Mouse (Mus musculus): ENCODE measurements around the gene Zfp653. TPM values are rescaled to one million over a fixed set of nuclear protein-coding genes. Genes with fewer than 3 reads are reported as not detected.
"Not testable (repeated sequence)": the region's sequence is repeated elsewhere in the genome, so short reads cannot be mapped to it uniquely, and the experiment has no call there.

The Zfp653 gene
- total RNA-seq, 2 experiments from 2014 or later = 20.0 to 24.8 TPM

DNA sequence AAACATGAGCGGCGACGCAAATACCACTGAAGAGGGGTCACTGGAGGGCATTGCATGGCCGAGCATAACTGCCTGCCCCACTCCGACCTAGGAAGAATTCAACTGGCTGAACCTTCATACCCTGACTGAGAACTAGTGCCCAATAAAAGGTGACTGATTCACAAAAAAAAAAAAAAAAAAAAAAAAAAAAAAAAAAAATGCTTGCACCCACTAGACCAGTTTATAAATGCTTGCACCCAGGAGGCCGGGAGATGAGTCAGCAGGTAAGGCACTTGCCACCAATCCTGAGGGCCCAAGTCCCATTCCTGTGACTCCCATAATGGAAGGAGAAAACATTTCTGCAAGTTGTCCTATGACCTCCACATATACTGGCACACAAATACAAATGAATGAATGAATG, 21.6 kb upstream of the Zfp653 start:
- no peak for TF ChIP-seq CTCF (IDR thresholded peaks at IDR 0.05)
- no peak overlapping the region for H3K4me3 ChIP-seq
- DNase-seq (ENCODE audit: extremely low spot score in 1 of 2, low spot score in 2 of 2) = no peak
- H3K27ac ChIP-seq = no peak overlapping the region
- intact Hi-C loops (cut with DNase I) = no loop called here

- DNase-seq (ENCODE audit: extremely low spot score in 1 of 2, low spot score in 2 of 2) = no peak
Observed at GRCm38 (mm10) chr9:22089986-22090385, 18.8 kb upstream of the Zfp653 start.

DNA sequence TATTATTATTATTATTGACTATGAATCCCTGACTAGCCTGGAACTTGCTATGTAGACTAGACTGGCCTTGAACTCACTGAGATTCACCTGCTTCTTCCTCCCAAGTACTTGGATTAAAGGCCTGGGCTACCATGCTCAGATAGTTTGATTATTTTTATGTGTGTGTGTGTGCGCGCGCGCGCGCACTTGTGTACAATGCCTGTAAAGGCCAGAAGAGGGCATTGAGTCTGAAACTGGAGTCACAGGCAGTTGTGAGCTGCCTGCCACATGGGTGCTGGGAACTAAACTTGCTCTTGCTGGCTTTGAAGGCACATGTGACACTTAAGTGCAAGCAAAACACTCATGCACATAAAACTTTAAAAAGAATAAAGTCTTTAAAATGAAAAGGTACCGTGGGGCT, 18.1 kb upstream of the Zfp653 start:
- Histone ChIP-seq H3K27ac (no peak overlapping the region), H3K4me3 (no peak overlapping the region)
- DNase-seq (ENCODE audit: extremely low spot score in 1 of 2, low spot score in 2 of 2) = no peak
- intact Hi-C loops (cut with DNase I) = no loop called here
- TF ChIP-seq CTCF (IDR thresholded peaks at IDR 0.05) = no peak

More at GRCm38 (mm10) chr9:22089986-22090385, 18.8 kb upstream of the Zfp653 start:
- intact Hi-C loops (cut with DNase I) = no loop called here
- TF ChIP-seq CTCF (IDR thresholded peaks at IDR 0.05) = no peak
- H3K4me3 ChIP-seq = no peak overlapping the region
- no peak overlapping the region for H3K27ac ChIP-seq

DNA sequence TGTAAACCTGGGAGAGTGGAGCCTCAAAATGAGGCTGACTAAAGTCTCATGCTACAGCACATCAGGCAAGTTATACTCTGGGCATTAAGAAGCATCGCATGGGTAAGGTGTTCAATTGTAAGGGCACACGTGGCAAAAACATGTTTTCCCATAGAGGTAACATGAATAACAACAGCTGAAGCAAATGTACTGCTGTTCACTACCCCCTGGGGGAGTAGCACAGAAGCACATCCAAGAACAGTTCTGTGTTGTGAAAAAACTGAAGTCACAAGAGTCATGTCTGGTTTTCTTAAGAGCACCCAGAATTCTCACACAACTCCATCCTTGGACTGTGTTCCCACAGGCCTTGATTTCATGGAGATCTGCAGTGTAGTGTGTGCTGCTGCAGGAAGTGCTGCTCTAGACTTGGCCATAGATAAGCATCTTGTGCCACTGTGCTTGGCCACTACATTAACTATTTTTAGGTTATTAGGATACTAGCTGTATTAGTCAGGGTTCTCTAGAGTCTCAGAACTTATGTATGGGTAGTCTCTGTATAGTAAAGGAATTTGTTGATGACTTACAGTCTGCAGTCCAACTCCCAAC, 15.9 kb upstream of the Zfp653 start:
- no peak overlapping the region for H3K4me3 ChIP-seq
- no peak for DNase-seq (ENCODE audit: extremely low spot score in 1 of 2, low spot score in 2 of 2)
- no peak overlapping the region for H3K27ac ChIP-seq
- intact Hi-C loops (cut with DNase I) = no loop called here
- TF ChIP-seq CTCF (IDR thresholded peaks at IDR 0.05) = peak; percentile 10

DNA sequence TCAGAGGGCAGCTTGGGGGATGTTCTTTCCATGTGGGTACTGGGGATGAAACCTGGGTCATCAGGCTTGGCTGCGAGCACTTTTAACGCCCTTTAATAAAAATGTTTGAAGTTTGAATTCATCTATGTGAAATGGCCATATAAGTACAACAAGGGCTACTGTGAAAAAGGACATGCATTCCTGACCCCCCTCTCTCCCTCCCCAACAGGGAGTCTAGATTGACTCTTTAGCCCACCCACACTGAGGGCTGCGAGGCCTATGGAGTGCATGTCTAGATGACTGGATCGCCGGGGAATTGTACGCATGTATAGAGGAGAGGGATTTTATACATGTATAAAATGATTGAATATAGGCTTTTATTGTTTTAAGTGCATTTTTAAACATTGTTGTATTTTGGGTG, 14.8 kb upstream of the Zfp653 start:
- no peak for DNase-seq (ENCODE audit: extremely low spot score in 1 of 2, low spot score in 2 of 2)
- Histone ChIP-seq H3K4me3 (peak overlapping the region; percentile 65), H3K27ac (peak overlapping the region; percentile 94)
- intact Hi-C loops (cut with DNase I) = no loop called here
- no peak for TF ChIP-seq CTCF (IDR thresholded peaks at IDR 0.05)

DNA sequence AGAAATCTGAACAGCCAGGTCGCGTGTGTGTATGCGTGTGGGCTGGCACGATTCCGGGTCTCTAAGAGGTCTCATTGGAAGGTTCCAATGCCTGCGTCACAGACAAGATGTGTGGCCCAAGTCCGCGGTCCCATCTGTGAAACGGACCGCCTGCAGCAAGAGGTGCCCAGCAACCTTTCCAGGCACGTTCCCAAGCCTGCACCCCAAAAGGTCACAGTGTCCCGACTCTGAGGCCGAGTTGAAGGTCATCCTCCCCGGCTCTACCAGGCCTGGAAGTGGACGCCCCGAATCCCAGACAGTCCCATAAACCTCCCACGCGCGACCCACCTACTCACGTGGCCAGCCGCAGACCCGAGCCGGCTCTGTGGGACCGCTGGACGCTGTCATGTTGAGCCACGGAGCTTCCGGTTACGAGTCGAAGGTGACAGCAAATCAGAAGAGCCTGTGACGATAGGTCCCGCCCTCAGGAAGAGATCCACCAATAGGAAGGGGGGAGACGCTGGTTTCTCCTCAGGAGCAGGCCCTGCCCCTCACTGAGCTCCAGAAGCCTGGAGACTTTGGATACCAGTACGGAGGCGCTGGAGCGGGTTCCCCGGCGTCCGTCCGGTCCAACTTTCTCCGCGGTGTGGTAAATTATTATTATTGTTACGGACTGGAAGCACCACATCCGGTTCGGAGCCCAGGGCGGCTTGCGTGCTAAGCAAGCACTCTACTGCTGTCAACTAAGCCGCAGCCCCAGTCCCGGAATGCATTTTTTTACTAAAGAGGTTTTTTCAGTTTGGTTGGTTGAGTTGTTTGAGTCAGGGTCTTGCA, 14.1 kb upstream of the Zfp653 start, which contains the start of gene Ecsit:
TSS of gene Ecsit (minus strand) at position 417 of the 813 bp plus-strand sequence.
- no peak for TF ChIP-seq CTCF (IDR thresholded peaks at IDR 0.05)
- DNase-seq (ENCODE audit: extremely low spot score in 1 of 2, low spot score in 2 of 2) = peak; percentile 92 to 96
- intact Hi-C loops (cut with DNase I) = loop anchor here (1.0 kb wide), 1 partner anchor 32 kb away; the partner anchor contains the start of gene Elof1
- H3K4me3 ChIP-seq = peak within 1 kb of the TSS; percentile 65
- peak within 1 kb of the TSS; percentile 94 for H3K27ac ChIP-seq

DNA sequence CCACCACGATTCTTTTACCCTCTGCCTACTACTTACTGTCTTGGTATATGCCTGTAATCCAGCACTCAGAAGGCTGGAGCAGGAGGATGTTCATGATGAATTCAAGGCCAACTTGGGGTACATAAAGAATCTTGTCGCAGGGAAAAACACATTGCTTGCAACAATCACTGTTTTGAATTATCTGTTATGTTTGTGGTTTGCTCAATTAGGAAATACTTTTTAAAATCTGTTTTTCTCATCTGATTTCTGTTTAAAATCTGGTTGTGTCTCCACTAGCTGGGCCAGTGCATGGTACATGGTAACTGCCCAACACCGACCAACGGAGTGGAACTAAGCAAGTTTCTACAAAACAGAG, 13.5 kb upstream of the Zfp653 start:
- peak overlapping the region; percentile 94 for H3K27ac ChIP-seq
- DNase-seq (ENCODE audit: extremely low spot score in 1 of 2, low spot score in 2 of 2) = no peak
- TF ChIP-seq CTCF (IDR thresholded peaks at IDR 0.05) = no peak
- H3K4me3 ChIP-seq = peak overlapping the region; percentile 65
- intact Hi-C loops (cut with DNase I) = loop anchor here (1.0 kb wide), 1 partner anchor 33 kb away; the partner anchor contains the start of gene Elof1

- DNase-seq (ENCODE audit: extremely low spot score in 1 of 2, low spot score in 2 of 2) = no peak
- H3K4me3 ChIP-seq = no peak overlapping the region
- intact Hi-C loops (cut with DNase I) = no loop called here
- TF ChIP-seq CTCF (IDR thresholded peaks at IDR 0.05) = no peak
- H3K27ac ChIP-seq = no peak overlapping the region
Observed at GRCm38 (mm10) chr9:22076223-22076622, 5.0 kb upstream of the Zfp653 start.

- DNase-seq (ENCODE audit: extremely low spot score in 1 of 2, low spot score in 2 of 2); H3K27ac ChIP-seq; intact Hi-C loops (cut with DNase I); H3K4me3 ChIP-seq: not testable (repeated sequence)
Observed at GRCm38 (mm10) chr9:22075778-22076177, 4.6 kb upstream of the Zfp653 start.

GRCm38 (mm10) chr9:22072276-22072675, 1.1 kb upstream of the Zfp653 start:
- DNase-seq (ENCODE audit: extremely low spot score in 1 of 2, low spot score in 2 of 2) = no peak
- intact Hi-C loops (cut with DNase I) = no loop called here
- TF ChIP-seq CTCF (IDR thresholded peaks at IDR 0.05) = no peak
- Histone ChIP-seq H3K27ac (no peak overlapping the region), H3K4me3 (no peak overlapping the region)

GRCm38 (mm10) chr9:22069881-22070553, 1.2 kb downstream of the Zfp653 start:
- Histone ChIP-seq H3K27ac (peak overlapping the region; percentile 99; the same call in 1 of the 2 replicates), H3K4me3 (peak overlapping the region; percentile 86)
- no peak for TF ChIP-seq CTCF (IDR thresholded peaks at IDR 0.05)
- DNase-seq (ENCODE audit: extremely low spot score in 1 of 2, low spot score in 2 of 2) = no peak
- intact Hi-C loops (cut with DNase I) = loop anchor here (2.0 kb wide), 1 partner anchor 47 kb away; the partner anchor contains the start of gene Elof1

DNA sequence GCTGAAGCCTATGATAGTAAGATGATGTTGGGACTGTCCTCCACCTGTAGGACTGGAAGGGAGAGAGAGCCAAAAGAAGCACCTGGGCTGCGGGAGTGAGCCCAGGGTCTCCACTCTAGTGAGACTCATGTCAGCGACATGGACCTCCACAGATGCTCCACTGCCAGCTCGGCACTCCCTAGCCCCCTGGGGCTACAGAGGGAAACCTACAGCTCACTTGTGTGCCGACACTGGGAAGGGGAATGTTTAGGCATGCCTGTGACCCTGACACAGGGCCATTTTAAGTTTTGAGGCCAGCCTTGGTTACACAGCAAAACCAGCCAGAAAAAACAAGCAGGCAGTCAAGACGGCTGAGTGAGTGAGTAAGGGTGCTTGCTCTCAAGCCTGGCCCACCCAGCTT, 4.0 kb downstream of the Zfp653 start:
- intact Hi-C loops (cut with DNase I) = no loop called here
- Histone ChIP-seq H3K27ac (no peak overlapping the region), H3K4me3 (no peak overlapping the region)
- no peak for TF ChIP-seq CTCF (IDR thresholded peaks at IDR 0.05)
- DNase-seq (ENCODE audit: extremely low spot score in 1 of 2, low spot score in 2 of 2) = no peak
